ENCODE assay signal across 13 mouse cellular contexts in genomic region chr9:71150175-71150574, GRCm38 (mm10). TPM values are rescaled to one million over a fixed set of nuclear protein-coding genes. Genes with fewer than 3 reads are reported as not detected.
"Had no signal": no experiment of that assay in that cellular context is flagged by ENCODE, and none has a peak within 500 bp of the region (broad histone marks: within the 10 kb centered on the region; RNA-seq: fewer than 3 reads in every experiment).

No protein-coding gene starts in this region.

- H3K9me3 ChIP-seq: intestine, embryonic 15.5 days; limb, embryonic 15.5 days; lung, embryonic 15.5 days; midbrain, embryonic 10.5 days; neural tube, embryonic 15.5 days had no signal

- H3K27me3 ChIP-seq: intestine, embryonic 15.5 days; limb, embryonic 15.5 days; lung, embryonic 15.5 days; neural tube, embryonic 15.5 days had no signal

- H3K27ac ChIP-seq: intestine, embryonic 15.5 days; limb, embryonic 15.5 days; lung, embryonic 15.5 days; midbrain, embryonic 10.5 days; neural tube, embryonic 15.5 days had no signal

- H3K4me1 ChIP-seq: intestine, embryonic 15.5 days; limb, embryonic 15.5 days; lung, embryonic 15.5 days; neural tube, embryonic 15.5 days had no signal

- H3K9ac ChIP-seq: intestine, embryonic 15.5 days; limb, embryonic 15.5 days; lung, embryonic 15.5 days; neural tube, embryonic 15.5 days had no signal

- H3K36me3 ChIP-seq: intestine, embryonic 15.5 days; limb, embryonic 15.5 days; lung, embryonic 15.5 days; midbrain, embryonic 10.5 days; neural tube, embryonic 15.5 days had no signal

- ATAC-seq: intestine, embryonic 15.5 days had no signal

- H3K4me2 ChIP-seq: intestine, embryonic 15.5 days; limb, embryonic 15.5 days; lung, embryonic 15.5 days; neural tube, embryonic 15.5 days had no signal

- H3K4me3 ChIP-seq: intestine, embryonic 15.5 days; limb, embryonic 15.5 days; lung, embryonic 15.5 days; midbrain, embryonic 10.5 days; myocyte; neural tube, embryonic 15.5 days had no signal

- DNase-seq: kidney, adult 18-20 months; kidney, postnatal 14 days; midbrain, embryonic 14.5 days; right cerebral cortex, adult 18-20 months; right cerebral cortex, postnatal 25 days; thymus, postnatal 36 days had no signal

RNA-seq across cellular contexts. Expression of gene Aqp9, which starts 18.3 kb away (rescaled TPM):
- polyA plus RNA-seq: limb, embryonic 11.5 days had no signal
